ENCODE assay signal across 21 mouse cellular contexts in the genomic region with DNA sequence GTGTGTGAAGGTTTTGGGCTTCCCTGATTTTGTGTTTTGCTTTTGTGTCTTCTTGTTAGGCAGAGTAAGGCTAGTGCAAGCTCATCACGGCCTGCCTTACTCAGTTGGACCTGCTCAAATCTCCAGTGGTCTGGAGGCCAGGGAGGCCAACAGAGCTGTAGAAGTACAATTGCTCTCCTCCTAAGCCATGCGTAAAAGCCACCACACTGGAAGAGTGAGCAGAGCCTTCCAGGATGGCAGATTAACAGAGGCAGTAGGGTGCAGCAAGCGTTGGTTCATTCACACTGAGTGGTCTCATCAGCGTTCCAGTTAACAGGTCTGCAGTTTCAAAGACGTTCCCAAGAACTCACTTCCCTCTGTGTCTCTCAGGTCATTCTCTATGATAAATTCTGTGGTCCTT. TPM values are rescaled to one million over a fixed set of nuclear protein-coding genes. Genes with fewer than 3 reads are reported as not detected.
"Had no signal": no experiment of that assay in that cellular context is flagged by ENCODE, and none has a peak within 500 bp of the region (broad histone marks: within the 10 kb centered on the region; RNA-seq: fewer than 3 reads in every experiment).

No protein-coding gene starts in this region.

- ATAC-seq: lung, postnatal 0 days; midbrain, embryonic 13.5 days; midbrain, embryonic 15.5 days had no signal

- H3K9me3 ChIP-seq: lung, embryonic 15.5 days; midbrain, embryonic 13.5 days; midbrain, embryonic 15.5 days; neural tube, embryonic 12.5 days; stomach, embryonic 15.5 days had no signal

- H3K36me3 ChIP-seq: lung, embryonic 15.5 days; midbrain, embryonic 13.5 days; midbrain, embryonic 15.5 days; neural tube, embryonic 12.5 days; stomach, embryonic 15.5 days had no signal

- DNase-seq: lung, adult 2 months; lung, postnatal 14 days; lung, postnatal 36 days; right cerebral cortex, postnatal 14 days; thymus, adult 2 months; thymus, postnatal 25 days; thymus, postnatal 4 days had no signal

- H3K4me2 ChIP-seq: lung, embryonic 15.5 days; midbrain, embryonic 11.5 days; midbrain, embryonic 13.5 days; midbrain, embryonic 15.5 days; neural tube, embryonic 12.5 days; stomach, embryonic 15.5 days had no signal

- H3K27me3 ChIP-seq: lung, embryonic 15.5 days; megakaryocyte, embryonic 14.5 days; midbrain, embryonic 13.5 days; midbrain, embryonic 15.5 days; neural tube, embryonic 12.5 days; stomach, embryonic 15.5 days had no signal

- H3K4me3 ChIP-seq: lung, embryonic 15.5 days; megakaryocyte, embryonic 14.5 days; midbrain, embryonic 13.5 days; midbrain, embryonic 15.5 days; neural tube, embryonic 12.5 days; stomach, embryonic 15.5 days had no signal

- H3K4me1 ChIP-seq: megakaryocyte, embryonic 14.5 days; midbrain, embryonic 13.5 days; midbrain, embryonic 15.5 days; neural tube, embryonic 12.5 days; stomach, embryonic 15.5 days had no signal

- H3K9ac ChIP-seq: lung, embryonic 15.5 days; midbrain, embryonic 13.5 days; midbrain, embryonic 15.5 days; neural tube, embryonic 12.5 days; stomach, embryonic 15.5 days had no signal

- H3K27ac ChIP-seq: lung, embryonic 15.5 days; macrophage; midbrain, embryonic 13.5 days; midbrain, embryonic 15.5 days; neural tube, embryonic 12.5 days; stomach, embryonic 15.5 days; stomach, postnatal 0 days had no signal

RNA-seq across cellular contexts. Expression of gene Trim42, which starts 51.1 kb away (rescaled TPM):
- polyA plus RNA-seq: lung, adult 2 months; lung, embryonic 15.5 days; lung, postnatal 0 days; macrophage; midbrain, embryonic 11.5 days; midbrain, embryonic 13.5 days; midbrain, embryonic 15.5 days; midbrain, postnatal 0 days; neural tube, embryonic 12.5 days; neural tube, embryonic 14.5 days; spleen, adult 2 months; stomach, embryonic 15.5 days; stomach, postnatal 0 days; thymus, adult 2 months; urinary bladder, adult 2 months had no signal
